Mouse (Mus musculus) monocyte, adult 5-6 weeks (primary cell): ENCODE results near the gene Tfpi. TPM values are rescaled to one million over a fixed set of nuclear protein-coding genes. Genes with fewer than 3 reads are reported as not detected.

Experiments
- ATAC-seq: fragments of 153-309, 156-312 bp; replicated peaks from 2 replicates; pipeline ENCODE4 v1.8.0; 2017; ENCODE audit warnings: mild to moderate bottlenecking; ENCODE audit not compliant: low TSS enrichment, insufficient number of reproducible peaks, severe bottlenecking, poor library complexity, low FRiP score
- total RNA-seq: library from RNA; stranded (forward); fragments of 200-1000, 200-491, 200-594 nt; gene quantifications from 3 replicates; pipeline ENCODE4 v1.2.3, GENCODE M21; 2017

Tfpi gene
- total RNA-seq, 1 experiment from 2014 or later, result 4.2 TPM

- no peak for ATAC-seq
These were observed 1.2 kb upstream of the Tfpi start for GRCm38 (mm10) chr2:84477759-84478158.

DNA sequence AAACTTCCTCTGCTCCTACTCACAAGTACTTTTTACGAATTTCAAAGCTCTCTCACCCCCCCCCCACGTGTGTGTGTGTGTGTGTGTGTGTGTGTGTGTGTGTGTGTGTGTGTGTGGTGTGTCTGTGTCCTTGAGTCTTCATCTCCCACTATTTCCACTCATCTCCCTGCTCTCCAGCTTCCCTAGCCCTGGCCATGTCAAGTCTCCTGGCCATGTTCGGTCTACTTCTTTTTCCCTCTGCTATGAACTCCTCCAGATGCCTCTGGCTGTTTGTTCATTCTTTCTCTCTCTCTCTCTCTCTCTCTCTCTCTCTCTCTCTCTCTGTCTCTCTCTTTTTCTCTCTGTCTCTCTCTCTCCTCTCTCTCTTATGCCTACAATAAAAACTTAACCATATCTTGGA, 444 bp downstream of the Tfpi start:
- no peak for ATAC-seq

- ATAC-seq, result no peak
These were observed 974 bp downstream of the Tfpi start for GRCm38 (mm10) chr2:84475601-84476000.

DNA sequence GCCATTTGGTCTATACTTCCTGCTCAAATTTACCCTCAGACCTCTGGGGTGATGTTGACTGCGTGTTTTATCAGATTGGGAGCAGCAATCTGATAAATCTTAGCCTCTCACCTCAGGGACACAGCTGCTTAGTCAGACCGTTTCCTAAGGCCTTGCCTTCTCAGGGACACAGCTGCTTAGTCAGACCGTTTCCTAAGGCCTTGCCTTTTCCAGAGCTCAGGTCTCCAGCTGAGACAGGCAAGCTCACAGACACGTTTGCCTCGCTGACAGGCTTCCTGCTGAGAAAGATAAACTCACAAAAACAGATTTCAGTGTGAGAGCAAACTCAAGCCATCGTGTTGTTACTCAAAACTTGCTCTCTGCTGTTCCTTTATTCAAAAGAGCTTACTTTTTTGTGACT, 1.9 kb downstream of the Tfpi start:
- ATAC-seq, result no peak

- no peak for ATAC-seq
These were observed 2.5 kb downstream of the Tfpi start for GRCm38 (mm10) chr2:84473941-84474530.

DNA sequence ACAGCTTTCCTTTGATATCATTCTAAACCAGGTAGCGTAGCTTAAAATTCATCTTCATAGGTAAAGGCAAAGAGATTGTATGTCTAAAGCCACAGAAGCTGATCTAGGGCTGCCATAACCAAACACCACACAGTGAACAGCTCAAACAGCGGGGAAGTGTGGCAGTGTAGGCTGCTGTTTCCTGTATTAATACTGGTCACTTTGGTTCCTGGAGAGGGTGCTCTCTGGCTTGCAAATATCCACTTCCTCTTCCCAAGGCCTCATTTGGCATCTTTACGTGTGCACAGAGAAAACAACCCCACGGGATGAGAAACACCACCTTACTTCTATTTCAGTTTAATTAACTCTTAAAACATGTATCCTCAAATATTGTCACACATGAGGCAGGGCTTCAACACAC, 9.2 kb downstream of the Tfpi start:
- no peak for ATAC-seq

- ATAC-seq, result no peak
These were observed 11.6 kb downstream of the Tfpi start for GRCm38 (mm10) chr2:84464956-84465355.

DNA sequence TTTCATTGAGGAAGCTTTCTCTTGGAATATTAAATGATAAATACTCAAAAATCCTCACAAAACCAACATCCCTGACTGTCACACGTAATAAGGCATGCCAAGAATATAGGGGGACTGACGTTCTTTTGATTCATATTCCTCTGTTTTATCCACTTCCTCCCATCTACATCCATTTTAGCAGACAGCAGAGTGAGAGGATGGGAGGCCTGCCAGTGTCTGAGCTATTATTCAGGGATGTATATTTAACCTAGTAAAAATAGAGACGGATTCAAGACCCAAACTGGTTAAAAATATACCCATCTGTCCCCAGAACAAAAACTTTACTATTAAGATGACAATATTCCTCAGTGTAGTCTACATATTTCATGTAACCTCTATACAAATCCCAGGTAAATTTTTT, 14.2 kb downstream of the Tfpi start:
- ATAC-seq, result no peak

- ATAC-seq, result no peak
These were observed 16.9 kb downstream of the Tfpi start for GRCm38 (mm10) chr2:84459651-84460177.

DNA sequence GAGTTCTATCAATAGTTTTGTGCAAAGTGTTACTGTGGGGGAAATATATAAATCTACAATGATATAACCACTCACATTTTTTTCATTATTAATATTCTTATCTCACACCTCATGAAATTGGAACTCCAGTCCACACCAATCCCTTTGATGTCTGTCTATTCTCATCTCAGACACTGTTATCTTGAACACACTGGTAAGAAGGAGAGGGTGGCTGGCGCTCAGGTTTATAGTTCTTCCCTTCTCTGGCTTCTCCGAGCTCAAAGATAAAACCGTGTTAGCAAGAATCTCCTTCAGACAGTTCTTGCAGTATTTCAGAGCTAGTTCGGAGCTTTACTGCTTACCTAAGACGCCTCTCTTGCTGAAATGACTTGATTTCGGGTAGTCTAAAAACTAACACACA, 19.4 kb downstream of the Tfpi start:
- ATAC-seq, result no peak

DNA sequence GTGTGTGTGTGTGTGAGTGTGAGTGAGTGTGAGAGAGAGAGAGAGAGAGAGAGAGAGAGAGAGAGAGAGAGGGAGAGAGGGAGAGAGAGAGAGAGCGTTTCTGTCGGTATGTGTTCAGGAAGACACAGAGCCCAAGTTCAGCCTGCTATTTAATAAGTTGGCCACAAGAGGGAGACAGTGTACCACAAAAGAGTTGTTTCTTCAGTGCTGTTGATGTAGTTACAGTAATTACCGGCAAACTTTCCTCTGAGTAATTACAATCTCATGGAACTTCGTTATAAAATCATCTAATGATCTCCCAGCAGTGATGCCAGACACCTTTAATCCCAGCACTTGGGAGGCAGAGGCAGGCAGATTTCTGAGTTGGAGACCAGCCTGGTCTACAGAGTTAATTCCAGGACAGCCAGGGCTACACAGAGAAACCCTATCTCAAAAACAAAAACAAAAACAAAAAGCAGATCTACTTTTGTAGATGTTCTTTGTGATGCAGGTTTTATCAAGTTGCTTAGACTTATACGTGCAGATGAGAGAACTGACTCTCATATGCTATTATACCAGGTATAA, 21.3 kb downstream of the Tfpi start:
- ATAC-seq, result peak; percentile 89

- ATAC-seq, result no peak
These were observed 21.9 kb downstream of the Tfpi start for GRCm38 (mm10) chr2:84454551-84455235.

DNA sequence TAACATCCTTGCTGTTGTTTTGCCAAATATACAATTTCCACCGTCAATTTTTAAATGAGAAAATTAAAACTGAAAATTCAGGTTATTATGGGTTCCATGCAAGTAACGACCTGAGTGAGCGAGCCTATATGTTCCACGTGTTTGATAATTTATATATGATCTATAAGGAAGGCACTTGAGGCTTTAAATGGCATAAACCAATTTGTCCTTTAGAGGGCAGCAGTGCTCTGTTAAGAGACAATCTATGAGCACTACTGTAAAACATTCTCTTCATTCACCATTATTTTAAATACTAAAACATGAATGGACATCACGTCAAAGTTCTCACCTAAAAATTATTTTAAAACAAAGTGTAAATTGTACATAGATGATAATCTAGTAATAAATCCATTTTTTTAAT, 22.5 kb downstream of the Tfpi start:
- 0 out of 2 replicates have a peak, but pooled peaks have one; percentile 53 for ATAC-seq

GRCm38 (mm10) chr2:84445499-84445898, 31.1 kb downstream of the Tfpi start:
- no peak for ATAC-seq

- ATAC-seq, result no peak
These were observed 34.6 kb downstream of the Tfpi start for GRCm38 (mm10) chr2:84441940-84442339.

DNA sequence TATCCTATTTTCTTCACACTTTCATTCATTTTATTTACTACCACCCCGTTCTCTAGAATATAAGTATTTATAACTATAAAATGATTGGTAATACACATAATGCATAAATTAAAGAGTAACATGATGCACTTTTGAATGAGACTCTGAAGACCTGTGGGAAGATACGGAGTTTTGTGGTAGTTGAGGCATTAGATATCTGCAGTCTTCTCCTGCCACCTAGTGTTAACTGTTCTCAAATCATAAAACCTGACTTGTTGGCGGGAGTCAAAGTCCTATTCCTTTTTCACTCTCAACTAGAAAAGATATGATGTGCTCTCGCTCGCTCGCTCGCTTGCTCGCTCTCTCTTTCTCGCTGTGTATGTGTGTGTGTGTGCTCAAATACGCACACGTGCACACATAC, 46.9 kb downstream of the Tfpi start:
- ATAC-seq, result peak; percentile 61

DNA sequence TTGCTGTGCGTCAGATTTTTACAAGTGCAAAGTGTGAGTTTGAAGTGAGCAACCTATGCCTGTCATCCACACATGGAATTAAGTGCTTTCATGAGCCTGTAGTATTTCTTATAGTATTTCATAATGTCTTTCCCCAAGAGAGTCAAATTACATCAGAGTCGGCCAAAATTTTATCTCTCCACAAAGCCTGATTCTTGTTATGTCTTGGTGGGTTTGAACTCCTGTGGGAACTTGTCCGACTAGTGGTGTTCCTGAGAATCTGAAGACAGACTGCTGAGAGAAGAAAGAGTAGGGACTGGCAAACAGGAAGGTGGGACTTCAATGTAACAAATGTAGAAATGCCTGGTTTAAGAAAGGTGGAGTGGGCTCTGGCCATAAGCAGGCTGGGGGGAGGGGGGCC, 47.7 kb downstream of the Tfpi start:
- no peak for ATAC-seq

GRCm38 (mm10) chr2:84426531-84426930, 50.0 kb downstream of the Tfpi start:
- ATAC-seq, result no peak

DNA sequence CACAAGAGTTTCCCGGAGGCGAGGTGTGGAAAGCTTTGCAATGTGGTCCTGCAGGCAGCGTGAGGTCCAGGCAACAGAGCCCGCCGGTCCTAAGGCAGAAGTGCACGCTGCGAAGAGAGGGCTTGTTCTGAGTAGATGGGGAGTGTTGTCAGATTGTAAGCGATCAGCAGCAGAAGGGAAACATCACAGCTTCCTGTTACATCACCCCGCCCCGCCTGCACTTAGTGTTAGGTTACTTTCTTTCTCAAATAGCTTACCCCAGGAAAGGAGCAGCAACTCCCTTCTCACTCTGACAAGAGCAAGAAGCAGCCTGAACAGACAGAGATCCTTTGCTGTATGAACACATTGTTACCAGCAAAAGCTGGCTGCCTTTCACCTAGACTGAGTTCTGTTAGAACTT, 51.4 kb downstream of the Tfpi start, which contains the start of gene Calcrl:
Calcrl (minus strand) TSS at position 274 of the 400 bp plus-strand sequence.
- ATAC-seq, result peak; percentile 96

DNA sequence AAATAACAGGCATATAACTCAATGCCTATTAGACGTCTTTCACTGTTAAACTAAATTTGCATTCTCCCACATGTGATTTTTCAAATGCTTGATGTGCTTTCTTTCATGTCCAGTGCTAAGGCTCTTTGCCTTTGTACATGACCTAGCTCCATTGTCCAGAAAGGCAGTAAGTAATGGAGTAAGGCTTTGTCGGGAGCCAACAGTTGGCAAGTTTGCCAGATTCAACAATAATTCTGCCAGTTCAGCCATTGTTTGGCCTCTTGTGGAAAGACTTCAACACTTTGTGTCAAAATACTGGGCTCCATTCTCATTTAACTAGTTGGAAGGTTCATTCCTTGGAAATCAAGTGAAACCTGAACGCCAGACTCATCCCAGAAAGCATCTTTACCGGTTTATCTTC, 60.1 kb downstream of the Tfpi start:
- ATAC-seq, result no peak
